Mouse (Mus musculus) megakaryocyte, embryonic 14.5 days (primary cell): ENCODE measurements around the gene Mcat.

Experiments
- FLI1 ChIP-seq: IDR thresholded peaks from 2 replicates; pipeline ENCODE4 v1.6.1; 2012; ENCODE audit warnings: low read length, inconsistent platforms, mixed read lengths
- GATA1 ChIP-seq: IDR thresholded peaks from 3 replicates; pipeline ENCODE4 v1.6.1; 2012; ENCODE audit warnings: mixed read lengths, low read length, inconsistent platforms, borderline replicate concordance

DNA sequence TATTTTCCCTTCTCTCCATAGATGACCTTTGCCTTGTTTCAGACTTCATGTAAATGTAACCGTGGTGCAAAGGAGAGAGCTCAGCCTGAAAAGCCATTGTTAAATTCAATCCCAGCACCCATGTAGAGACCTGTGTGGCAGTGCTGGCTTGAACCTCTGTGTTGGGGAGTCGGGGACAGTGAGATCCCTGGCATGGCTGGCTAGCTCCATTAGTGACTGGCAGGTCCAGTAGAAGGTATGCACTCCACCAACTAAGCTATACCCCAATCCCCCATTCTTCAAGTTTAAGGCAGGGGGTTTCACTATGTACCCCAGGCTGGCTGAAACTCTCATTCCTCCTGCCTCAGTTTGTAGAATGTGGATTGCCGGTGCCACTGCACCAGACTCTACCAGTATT, 39.3 kb downstream of the Mcat start:
- TF ChIP-seq GATA1 = no peak
- TF ChIP-seq FLI1 = no peak
